Mouse (Mus musculus) heart, postnatal 0 days (tissue): ENCODE results near the gene Cdc42bpg. TPM values are rescaled to one million over a fixed set of nuclear protein-coding genes. Genes with fewer than 3 reads are reported as not detected.
"Not testable (repeated sequence)": the region's sequence is repeated elsewhere in the genome, so short reads cannot be mapped to it uniquely, and the experiment has no call there.

ENCODE experiments used
- ATAC-seq: fragments of 200-750 bp; cut with Nextera tagmentation; 2 replicates; pipeline ENCODE4 v1.8.0; 2017; ENCODE audit warnings: low read depth, moderate number of reproducible peaks, moderate library complexity; ENCODE audit not compliant: insufficient read depth
- DNase-seq: peaks from one replicate; pipeline ENCODE4 v3.0.0-alpha.2; 2016; ENCODE audit warnings: low spot score
- H3K27ac ChIP-seq: fragments of 300-500 bp; sonication (generic); 2 replicates; pipeline ENCODE4 v1.5.1; 2014; ENCODE audit warnings: low read depth, mild to moderate bottlenecking
- H3K27me3 ChIP-seq: fragments of 300-500 bp; sonication (generic); 2 replicates; pipeline ENCODE4 v1.6.1; 2014; ENCODE audit warnings: low read length, mixed read lengths; ENCODE audit not compliant: control insufficient read depth, insufficient read depth
- H3K36me3 ChIP-seq: fragments of 300-500 bp; sonication (generic); replicated peaks from 2 replicates; pipeline ENCODE4 v1.6.1; 2014; ENCODE audit warnings: low read length, mixed read lengths; ENCODE audit not compliant: control insufficient read depth, insufficient read depth
- H3K4me1 ChIP-seq: fragments of 300-500 bp; sonication (generic); 2 replicates; pipeline ENCODE4 v1.6.1; 2014; ENCODE audit warnings: antibody characterized with exemption; ENCODE audit not compliant: control insufficient read depth, insufficient read depth
- H3K4me2 ChIP-seq: fragments of 300-500 bp; sonication (generic); 2 replicates; pipeline ENCODE4 v1.6.1; 2014; ENCODE audit warnings: low read depth, mild to moderate bottlenecking, low read length, moderate library complexity
- H3K4me3 ChIP-seq: fragments of 300-500 bp; sonication (generic); 2 replicates; pipeline ENCODE4 v1.5.1; 2014; ENCODE audit warnings: low read depth, low read length
- H3K9ac ChIP-seq: fragments of 300-500 bp; sonication (generic); replicated peaks from 2 replicates; pipeline ENCODE4 v1.6.1; 2014; ENCODE audit warnings: low read depth, low read length, mixed read lengths
- H3K9me3 ChIP-seq: fragments of 300-500 bp; sonication (generic); replicated peaks from 2 replicates; pipeline ENCODE4 v1.6.1; 2016; ENCODE audit warnings: low read length; ENCODE audit not compliant: control insufficient read depth
- CTCF ChIP-seq: IDR thresholded peaks from 2 replicates; pipeline ENCODE4 v1.5.1; 2016; ENCODE audit warnings: antibody characterized with exemption, control low read depth, low read depth
- EP300 ChIP-seq: IDR thresholded peaks from 2 replicates; pipeline ENCODE4 v1.6.1; 2016; ENCODE audit warnings: antibody characterized with exemption, low read depth
- WGBS: fragments of 180-500 bp; shearing (Covaris S2); extraction: QIAGEN DNeasy Blood & Tissue Kit; methylation state at CpG from one replicate; pipeline ENCODE4 v1.1.7; 2014; 5-methylcytosine and 5-hydroxymethylcytosine counted together
- polyA plus RNA-seq: library from polyadenylated mRNA; unstranded; fragments of >200 nt; fragmentation: Nextera tagmentation; extraction: Ambion mirVana; gene quantifications from 2 replicates; pipeline ENCODE4 v1.2.1, GENCODE M21; 2015
- total RNA-seq: library from RNA; depleted of rRNA; stranded (reverse); fragments of >200 nt; gene quantifications from 2 replicates; pipeline ENCODE4 v1.2.3, GENCODE M21; 2014; ENCODE audit warnings: low replicate concordance

The Cdc42bpg gene
- total and polyA plus RNA-seq, 2 experiments from 2014 or later = 0.51 to 9.5 TPM

GRCm38 (mm10) chr19:6286434-6287401 is 19.5 kb upstream of the Cdc42bpg start:
- ATAC-seq = no peak
- no peaks in the 10 kb centered on the region for H3K27me3 ChIP-seq
- no peak overlapping the region for H3K4me3 ChIP-seq
- peaks cover 50% of the 10 kb centered on the region for H3K4me1 ChIP-seq
- peak overlapping the region; percentile 11; the same call in 1 of the 2 replicates for H3K4me2 ChIP-seq
- no peaks in the 10 kb centered on the region for H3K9me3 ChIP-seq
- H3K9ac ChIP-seq = peak overlapping the region; percentile 1; the same call in 1 of the 2 replicates
- no peak for DNase-seq
- peak overlapping the region; percentile 82 for H3K27ac ChIP-seq
- H3K36me3 ChIP-seq = peaks cover 36% of the 10 kb centered on the region
- no peak for TF ChIP-seq CTCF
- no peak for TF ChIP-seq EP300
- WGBS = 65% methylated on average over 19 of the region's 19 CpGs

- WGBS = 71% methylated on average over 13 of the region's 13 CpGs
- H3K27ac ChIP-seq = peak overlapping the region; percentile 82
- DNase-seq = peak; percentile 45
- no peaks in the 10 kb centered on the region for H3K9me3 ChIP-seq
- H3K36me3 ChIP-seq = peaks cover 20% of the 10 kb centered on the region
- H3K4me2 ChIP-seq = no peak overlapping the region
- H3K27me3 ChIP-seq = no peaks in the 10 kb centered on the region
- ATAC-seq = no peak
- peaks cover 53% of the 10 kb centered on the region for H3K4me1 ChIP-seq
- no peak overlapping the region for H3K9ac ChIP-seq
- TF ChIP-seq CTCF = no peak
- TF ChIP-seq EP300 = no peak
- no peak overlapping the region for H3K4me3 ChIP-seq
Measured at GRCm38 (mm10) chr19:6288236-6288894, 17.9 kb upstream of the Cdc42bpg start.

GRCm38 (mm10) chr19:6289696-6290238 is 16.5 kb upstream of the Cdc42bpg start:
- Histone ChIP-seq H3K27ac (no peak overlapping the region; the same call in 1 of the 2 replicates), H3K4me3 (no peak overlapping the region), H3K27me3 (no peaks in the 10 kb centered on the region), H3K9ac (no peak overlapping the region), H3K9me3 (no peaks in the 10 kb centered on the region), H3K4me1 (peaks cover 44% of the 10 kb centered on the region), H3K36me3 (peaks cover 27% of the 10 kb centered on the region), H3K4me2 (no peak overlapping the region)
- DNase-seq (no peak), ATAC-seq (no peak)
- WGBS = 92% methylated on average over 14 of the region's 14 CpGs
- no peak for TF ChIP-seq CTCF
- no peak for TF ChIP-seq EP300

- not testable (repeated sequence) for H3K9me3 ChIP-seq, H3K9ac ChIP-seq, H3K27me3 ChIP-seq, H3K4me3 ChIP-seq, ATAC-seq, DNase-seq, H3K4me2 ChIP-seq
- WGBS = 93% methylated on average over 5 of the region's 6 CpGs
- Histone ChIP-seq H3K27ac (0 out of 2 replicates have a peak overlapping the region, but pooled peaks have one; percentile 49), H3K36me3 (peaks cover 36% of the 10 kb centered on the region), H3K4me1 (peaks cover 34% of the 10 kb centered on the region)
Measured at GRCm38 (mm10) chr19:6290720-6291116, 15.5 kb upstream of the Cdc42bpg start.

DNA sequence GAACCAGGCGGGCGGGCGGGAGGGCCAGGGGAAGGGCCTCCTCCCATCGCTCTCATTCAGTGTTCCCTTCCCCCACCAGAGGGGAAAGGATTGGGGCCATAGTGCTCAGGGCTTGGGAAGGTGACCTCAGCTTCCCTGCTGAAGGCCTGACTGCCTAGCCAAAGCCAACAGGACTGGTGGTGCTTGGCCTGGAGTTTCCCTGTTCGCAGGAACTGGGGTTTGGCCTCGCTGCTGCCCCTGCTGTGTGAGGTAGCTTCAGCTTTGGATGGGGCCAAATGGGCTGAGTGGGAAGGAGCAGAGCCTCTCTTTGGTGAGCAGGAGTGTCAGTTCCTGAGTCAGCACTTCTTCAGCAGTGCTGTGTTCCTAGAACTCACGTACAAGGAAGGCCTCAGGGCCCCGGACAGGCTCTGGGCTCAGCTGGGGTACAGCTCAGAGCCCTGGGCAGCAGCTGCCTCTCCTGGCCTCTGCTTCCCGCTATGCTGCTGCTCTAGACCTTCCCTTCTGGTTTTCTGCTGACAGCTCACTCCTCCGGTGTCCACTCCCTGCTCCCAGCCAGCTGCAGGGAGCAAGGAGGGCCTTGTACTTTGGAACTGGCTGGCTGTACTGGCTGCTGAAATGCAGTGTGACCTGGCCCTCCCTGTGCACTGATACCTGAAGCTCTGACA is 15.0 kb upstream of the Cdc42bpg start:
- H3K4me1 ChIP-seq = peaks cover 29% of the 10 kb centered on the region

More for the DNA sequence above, 15.0 kb upstream of the Cdc42bpg start:
- DNase-seq = peak; percentile 58
- H3K36me3 ChIP-seq = peaks cover 42% of the 10 kb centered on the region
- no peak overlapping the region for H3K9ac ChIP-seq
- H3K27ac ChIP-seq = peak overlapping the region; percentile 73
- no peak overlapping the region for H3K4me2 ChIP-seq
- 65% methylated on average over 10 of the region's 10 CpGs for WGBS
- no peak overlapping the region for H3K4me3 ChIP-seq
- TF ChIP-seq CTCF = no peak
- TF ChIP-seq EP300 = no peak
- no peaks in the 10 kb centered on the region for H3K27me3 ChIP-seq
- no peaks in the 10 kb centered on the region for H3K9me3 ChIP-seq
- peak; percentile 57; the same call in 1 of the 2 replicates for ATAC-seq
